Comparison of ENCODE assay signal across 11 mouse cellular contexts in the genomic region with DNA sequence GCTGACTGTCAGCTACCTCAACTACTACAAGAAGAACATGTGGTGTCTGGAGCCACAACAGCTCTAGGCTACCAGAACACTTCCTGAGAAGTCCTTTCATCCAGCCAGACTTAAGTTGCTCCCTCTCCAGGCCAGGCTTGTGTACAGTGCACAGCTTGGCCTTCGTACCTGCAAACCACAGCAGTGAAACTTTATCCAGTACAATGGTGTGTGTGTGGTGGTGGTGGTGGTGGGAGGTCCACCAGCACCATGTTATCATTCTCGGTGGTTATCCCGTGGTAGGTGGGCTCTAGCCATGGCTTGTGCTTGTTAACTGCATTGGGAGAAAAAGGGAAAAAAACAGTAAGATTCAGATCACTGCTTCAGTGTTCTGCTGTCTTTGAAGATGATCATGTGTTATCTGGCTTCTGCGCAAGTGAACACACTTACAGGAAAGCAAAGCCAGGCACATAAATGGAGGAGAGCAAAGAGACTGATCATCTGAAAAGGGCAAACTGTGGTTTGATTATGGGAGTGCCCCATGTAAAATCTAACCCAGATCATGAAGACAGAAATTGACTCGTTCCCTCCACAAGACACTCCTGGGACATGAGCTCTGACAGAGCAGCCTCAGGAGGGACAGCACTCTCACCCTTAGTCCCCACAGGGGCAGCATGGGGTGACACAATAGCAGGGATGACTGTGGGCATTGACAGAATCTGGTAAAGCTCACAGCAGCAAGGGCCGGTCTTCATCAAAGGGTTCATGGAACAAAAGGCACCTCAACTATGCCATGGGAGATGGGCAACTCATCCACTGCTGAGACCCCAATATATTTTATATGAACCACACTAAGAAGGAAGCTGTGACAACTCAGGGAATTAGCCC. TPM values are rescaled to one million over a fixed set of nuclear protein-coding genes. Genes with fewer than 3 reads are reported as not detected.
DNase-seq lines count a peak whose midpoint lies in the region; ATAC-seq lines count a peak whose summit lies in the region.
"Not testable (repeated sequence)": the region's sequence is repeated elsewhere in the genome, so short reads cannot be mapped to it uniquely, and the experiment has no call there.
"Had no signal": no experiment of that assay in that cellular context is flagged by ENCODE, and none has a peak within 500 bp of the region (broad histone marks: within the 10 kb centered on the region; RNA-seq: fewer than 3 reads in every experiment).

No protein-coding gene starts in this region.

- peak; percentile 92 for ATAC-seq in embryonic facial prominence, embryonic 11.5 days (replicated peaks; ENCODE audit: insufficient number of reproducible peaks, low FRiP score, low TSS enrichment, low read depth)
- ATAC-seq in kidney, embryonic 14.5 days (ENCODE audit: low FRiP score, low TSS enrichment), result peak; percentile 86
- peak; percentile 67 for ATAC-seq in liver, embryonic 15.5 days (ENCODE audit: insufficient read depth)
- ATAC-seq in midbrain, embryonic 12.5 days (ENCODE audit: low FRiP score, low read depth), result peak; percentile 91
- ATAC-seq in stomach, embryonic 15.5 days (ENCODE audit: insufficient read depth, low FRiP score, low read depth), result peak; percentile 82

- H3K4me3 ChIP-seq in embryonic facial prominence, embryonic 11.5 days (ENCODE audit: low read depth, low read length); hindbrain, embryonic 10.5 days; kidney, embryonic 14.5 days (ENCODE audit: low read length); liver, embryonic 15.5 days (replicated peaks); midbrain, embryonic 12.5 days; stomach, embryonic 15.5 days (replicated peaks): not testable (repeated sequence)

- peak; percentile 35 for DNase-seq in ES-CJ7 (ENCODE audit: low read depth, low spot score)
- DNase-seq in embryonic facial prominence, embryonic 11.5 days (ENCODE audit: low spot score), result not testable (repeated sequence)
- peak; percentile 21 to 23 for DNase-seq in gastrocnemius, adult 8-10 months (ENCODE audit: low spot score in 2 of 2)
- DNase-seq in hindbrain, embryonic 10.5 days (ENCODE audit: low spot score), result peak; percentile 4

- H3K4me1 ChIP-seq in embryonic facial prominence, embryonic 11.5 days (ENCODE audit: control insufficient read depth, insufficient read depth, low read length); hindbrain, embryonic 10.5 days (replicated peaks); kidney, embryonic 14.5 days (ENCODE audit: control insufficient read depth, insufficient read depth, low read length); liver, embryonic 15.5 days (replicated peaks); midbrain, embryonic 12.5 days; stomach, embryonic 15.5 days: not testable (repeated sequence)

- not testable (repeated sequence) for H3K4me2 ChIP-seq in embryonic facial prominence, embryonic 11.5 days (ENCODE audit: low read depth, low read length); kidney, embryonic 14.5 days (replicated peaks; ENCODE audit: low read depth, low read length); liver, embryonic 15.5 days; midbrain, embryonic 12.5 days (replicated peaks); stomach, embryonic 15.5 days

- peaks cover 28% of the 10 kb centered on the region for H3K9me3 ChIP-seq in embryonic facial prominence, embryonic 11.5 days (replicated peaks; ENCODE audit: control insufficient read depth, low read length)
- peaks cover 72% of the 10 kb centered on the region for H3K9me3 ChIP-seq in hindbrain, embryonic 10.5 days
- peaks cover 38% of the 10 kb centered on the region for H3K9me3 ChIP-seq in kidney, embryonic 14.5 days (ENCODE audit: control insufficient read depth, low read length)
- H3K9me3 ChIP-seq in liver, embryonic 15.5 days (replicated peaks), result peaks cover 23% of the 10 kb centered on the region
- peaks cover 52% of the 10 kb centered on the region for H3K9me3 ChIP-seq in midbrain, embryonic 12.5 days
- peaks cover 24% of the 10 kb centered on the region for H3K9me3 ChIP-seq in stomach, embryonic 15.5 days

- not testable (repeated sequence) for H3K27me3 ChIP-seq in embryonic facial prominence, embryonic 11.5 days (ENCODE audit: control insufficient read depth, insufficient read depth, low read length); hindbrain, embryonic 10.5 days (ENCODE audit: insufficient read depth, poor library complexity, severe bottlenecking); kidney, embryonic 14.5 days (ENCODE audit: control insufficient read depth, insufficient read depth, low read length); liver, embryonic 15.5 days; midbrain, embryonic 12.5 days; stomach, embryonic 15.5 days (replicated peaks)

- H3K27ac ChIP-seq in embryonic facial prominence, embryonic 11.5 days (replicated peaks; ENCODE audit: low read depth, low read length); hindbrain, embryonic 10.5 days; kidney, embryonic 14.5 days (ENCODE audit: low read depth, low read length); liver, embryonic 15.5 days (replicated peaks); midbrain, embryonic 12.5 days (replicated peaks); stomach, embryonic 15.5 days: not testable (repeated sequence)

- H3K36me3 ChIP-seq in embryonic facial prominence, embryonic 11.5 days (replicated peaks; ENCODE audit: control insufficient read depth, insufficient read depth, low read depth, low read length); hindbrain, embryonic 10.5 days; kidney, embryonic 14.5 days (ENCODE audit: control insufficient read depth, insufficient read depth, low read length); liver, embryonic 15.5 days (replicated peaks); midbrain, embryonic 12.5 days; stomach, embryonic 15.5 days: not testable (repeated sequence)

- not testable (repeated sequence) for H3K9ac ChIP-seq in embryonic facial prominence, embryonic 11.5 days (replicated peaks; ENCODE audit: low read length); kidney, embryonic 14.5 days (ENCODE audit: low read depth, low read length); liver, embryonic 15.5 days; midbrain, embryonic 12.5 days (replicated peaks); stomach, embryonic 15.5 days

- 74% methylated on average over 6 of the region's 6 CpGs for WGBS in embryonic facial prominence, embryonic 11.5 days
- WGBS in hindbrain, embryonic 10.5 days, result 78% methylated on average over 6 of the region's 6 CpGs
- 84% methylated on average over 6 of the region's 6 CpGs for WGBS in kidney, embryonic 14.5 days
- WGBS in liver, embryonic 15.5 days (ENCODE audit: insufficient replicate concordance), result 55% methylated on average over 6 of the region's 6 CpGs
- WGBS in midbrain, embryonic 12.5 days, result 72% methylated on average over 6 of the region's 6 CpGs
- WGBS in stomach, embryonic 15.5 days, result 67% methylated on average over 6 of the region's 6 CpGs

RNA-seq across cellular contexts. Expression of a gene that starts 17.8 kb away (rescaled TPM):
- 0.31 TPM in 1 of 2 replicates, not detected in the other for polyA plus RNA-seq in embryonic facial prominence, embryonic 11.5 days (2014; fragmentation: Nextera tagmentation; extraction: Ambion mirVana)
- not detected for total RNA-seq in gastrocnemius, adult 8-10 months (2022)
- polyA plus RNA-seq in hindbrain, embryonic 10.5 days (2016; fragmentation: Nextera tagmentation; extraction: Ambion mirVana), result not detected in 2 replicates
- polyA plus RNA-seq in kidney, embryonic 14.5 days (2014; fragmentation: Nextera tagmentation; extraction: Ambion mirVana), result 0.27 TPM in 1 of 2 replicates, not detected in the other
- polyA plus RNA-seq in liver, embryonic 15.5 days (2015; fragmentation: Nextera tagmentation; extraction: Ambion mirVana), result 0.16 TPM in 1 of 2 replicates, not detected in the other
- polyA plus RNA-seq in midbrain, embryonic 12.5 days (2016; fragmentation: Nextera tagmentation; extraction: Ambion mirVana), result not detected in 2 replicates
- 0.15 TPM in 1 of 2 replicates, not detected in the other for polyA plus RNA-seq in stomach, embryonic 15.5 days (2015; fragmentation: Nextera tagmentation; extraction: Ambion mirVana)
- total RNA-seq: left cerebral cortex, postnatal 10 days had no signal
- polyA plus RNA-seq: brain, embryonic 14.5 days had no signal

RNA-seq across cellular contexts. Expression of a gene that starts 37.8 kb away (rescaled TPM):
- polyA plus RNA-seq in embryonic facial prominence, embryonic 11.5 days (2014; fragmentation: Nextera tagmentation; extraction: Ambion mirVana), result not detected in 2 replicates
- under 1 TPM in 1 of 4 experiments, not detected in 3; 0.11 TPM for total RNA-seq in gastrocnemius, adult 8-10 months (2022)
- not detected in 2 replicates for polyA plus RNA-seq in hindbrain, embryonic 10.5 days (2016; fragmentation: Nextera tagmentation; extraction: Ambion mirVana)
- polyA plus RNA-seq in kidney, embryonic 14.5 days (2014; fragmentation: Nextera tagmentation; extraction: Ambion mirVana), result 0.32 and 0.34 TPM in 2 replicates
- not detected in 2 replicates for polyA plus RNA-seq in liver, embryonic 15.5 days (2015; fragmentation: Nextera tagmentation; extraction: Ambion mirVana)
- polyA plus RNA-seq in midbrain, embryonic 12.5 days (2016; fragmentation: Nextera tagmentation; extraction: Ambion mirVana), result not detected in 2 replicates
- 0.14 and 0.37 TPM in 2 replicates for polyA plus RNA-seq in stomach, embryonic 15.5 days (2015; fragmentation: Nextera tagmentation; extraction: Ambion mirVana)
- total RNA-seq: heart, postnatal 10 days had no signal
